ENCODE assay signal across 8 mouse cellular contexts in the genomic region with DNA sequence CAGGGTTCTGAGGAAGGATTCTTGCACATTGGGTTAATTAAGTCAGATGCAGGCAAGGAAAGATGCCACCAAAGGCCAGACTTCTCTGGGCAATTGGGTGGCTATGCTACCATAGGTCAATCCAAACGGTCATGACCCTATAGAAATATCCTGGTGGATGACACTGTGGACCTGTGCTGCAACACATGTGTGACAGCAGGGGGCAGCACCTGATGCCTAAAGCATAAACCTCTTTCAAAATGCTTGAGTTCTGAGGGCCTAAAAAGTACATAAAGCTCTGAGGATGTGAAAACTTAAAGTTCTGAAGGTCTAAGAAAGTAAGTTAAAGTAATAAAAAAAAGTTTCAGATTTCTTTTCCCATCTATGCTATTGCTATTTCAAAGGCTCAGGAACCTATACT. TPM values are rescaled to one million over a fixed set of nuclear protein-coding genes. Genes with fewer than 3 reads are reported as not detected.
A peak's percentile ranks its signal among the peaks of the same experiment; 100 is the strongest.
DNase-seq lines count a peak whose midpoint lies in the region; ATAC-seq and TF ChIP-seq lines count a peak whose summit lies in the region.

No protein-coding gene starts in this region.

- no peak overlapping the region for H3K4me2 ChIP-seq in heart, embryonic 12.5 days
- H3K4me2 ChIP-seq in liver, embryonic 15.5 days, result no peak overlapping the region

- ATAC-seq in heart, embryonic 12.5 days (ENCODE audit: insufficient number of reproducible peaks, low FRiP score), result no peak
- 0 out of 2 replicates have a peak, but pooled peaks have one; percentile 25 for ATAC-seq in liver, embryonic 15.5 days (ENCODE audit: insufficient read depth)

- peak; percentile 52 to 73 for DNase-seq in heart, postnatal 10 days
- DNase-seq in A20 (ENCODE audit: low read depth, low spot score) (peak; percentile 45), MEL (ENCODE audit: low read depth, low spot score) (peak; percentile 58)
- DNase-seq in embryo, embryonic 9.5 days (ENCODE audit: extremely low spot score), result peak; percentile 41
- peak; percentile 26 for DNase-seq in telencephalon, adult 2 months (ENCODE audit: low read depth, low spot score)
- DNase-seq in frontal cortex, postnatal 25 days (ENCODE audit: low spot score in 2 of 2), result no peak

- no peak for TF ChIP-seq POLR2A in MEL (IDR thresholded peaks at IDR 0.05; ENCODE audit: control insufficient read depth in 1 of 2, insufficient read depth in 1 of 2, low read depth in 1 of 2, low read length in 2 of 2, poor library complexity in 1 of 2)

- TF ChIP-seq EP300 in MEL (IDR thresholded peaks at IDR 0.05; ENCODE audit: low read depth in 1 of 2, low read length in 2 of 2), result no peak

- H3K4me3 ChIP-seq in heart, embryonic 12.5 days, result no peak overlapping the region
- H3K4me3 ChIP-seq in MEL (ENCODE audit: control insufficient read depth in 1 of 2, insufficient read depth in 1 of 2, low read depth in 2 of 2, low read length in 2 of 2), result no peak overlapping the region
- H3K4me3 ChIP-seq in liver, embryonic 15.5 days (replicated peaks), result no peak overlapping the region

- no peaks in the 10 kb centered on the region for H3K27me3 ChIP-seq in heart, embryonic 12.5 days (replicated peaks)
- H3K27me3 ChIP-seq in MEL (ENCODE audit: control insufficient read depth in 1 of 2, insufficient read depth in 2 of 2, low read length in 2 of 2), result no peaks in the 10 kb centered on the region
- H3K27me3 ChIP-seq in liver, embryonic 15.5 days, result no peaks in the 10 kb centered on the region

- peak; percentile 42 for TF ChIP-seq RAD21 in MEL (IDR thresholded peaks at IDR 0.05; ENCODE audit: low read depth, low read length)

- H3K9ac ChIP-seq in heart, embryonic 12.5 days, result no peak overlapping the region
- no peak overlapping the region for H3K9ac ChIP-seq in MEL (ENCODE audit: control insufficient read depth, low read depth, low read length, poor library complexity, severe bottlenecking)
- no peak overlapping the region for H3K9ac ChIP-seq in liver, embryonic 15.5 days

- TF ChIP-seq CTCF in MEL (IDR thresholded peaks at IDR 0.05 in 2 of 3, conservative IDR thresholded peaks at IDR 0.05 in 1 of 3; ENCODE audit: control insufficient read depth in 1 of 3, insufficient read depth in 1 of 3, low read depth in 2 of 3, low read length in 3 of 3, poor library complexity in 1 of 3, severe bottlenecking in 1 of 3), result peak; percentile 72 to 74 (median 73)

- intact Hi-C loops in heart, postnatal 10 days (cut with DNase I), result loop anchor here (2.0 kb wide), 4 partner anchors 20 to 82 kb away; a partner anchor contains a TSS

- no peak overlapping the region for H3K27ac ChIP-seq in heart, embryonic 12.5 days (ENCODE audit: poor library complexity, severe bottlenecking)
- H3K27ac ChIP-seq in MEL (ENCODE audit: control insufficient read depth, low read depth, low read length), result no peak overlapping the region
- no peak overlapping the region for H3K27ac ChIP-seq in liver, embryonic 15.5 days (replicated peaks)

- H3K9me3 ChIP-seq in heart, embryonic 12.5 days (replicated peaks), result no peaks in the 10 kb centered on the region
- H3K9me3 ChIP-seq in MEL (replicated peaks; ENCODE audit: insufficient read depth, low read length), result no peaks in the 10 kb centered on the region
- H3K9me3 ChIP-seq in liver, embryonic 15.5 days (replicated peaks), result no peaks in the 10 kb centered on the region

- H3K79me2 ChIP-seq in MEL (ENCODE audit: control insufficient read depth, insufficient read depth, low read length, poor library complexity), result no peaks in the 10 kb centered on the region

- 61% methylated on average over 1 of the region's 1 CpGs for WGBS in heart, embryonic 12.5 days
- 54% methylated on average over 1 of the region's 1 CpGs for WGBS in liver, embryonic 15.5 days (ENCODE audit: insufficient replicate concordance)

- peaks cover 26% of the 10 kb centered on the region for H3K36me3 ChIP-seq in heart, embryonic 12.5 days
- peaks cover 0 to 4% of the 10 kb centered on the region in 2 experiments; a peak in 2 of 4 replicates for H3K36me3 ChIP-seq in MEL (ENCODE audit: control insufficient read depth in 1 of 2, insufficient read depth in 2 of 2, low read length in 2 of 2)
- H3K36me3 ChIP-seq in liver, embryonic 15.5 days (replicated peaks), result peaks cover 49% of the 10 kb centered on the region

- peaks cover 23% of the 10 kb centered on the region for H3K4me1 ChIP-seq in heart, embryonic 12.5 days (replicated peaks)
- no peaks in the 10 kb centered on the region for H3K4me1 ChIP-seq in MEL (ENCODE audit: control insufficient read depth in 1 of 2, insufficient read depth in 2 of 2, low read length in 2 of 2)
- H3K4me1 ChIP-seq in liver, embryonic 15.5 days (replicated peaks), result peaks cover 24% of the 10 kb centered on the region

TF ChIP-seq in MEL, 35 proteins besides CTCF, POLR2A, EP300 and RAD21:
- no peak for TF ChIP-seq USF1 (IDR thresholded peaks at IDR 0.05; ENCODE audit: low read depth, low read length)
- peak; percentile 67 for TF ChIP-seq SMC3 (IDR thresholded peaks at IDR 0.05; ENCODE audit: low read depth, low read length)

RNA-seq across cellular contexts. Expression of a gene that starts 44.3 kb away (rescaled TPM):
- total RNA-seq in heart, postnatal 10 days (2021), result 10 to 100 TPM; 39.4 to 43.2 TPM
- polyA plus RNA-seq in heart, embryonic 12.5 days (2016; fragmentation: Nextera tagmentation; extraction: Ambion mirVana), result 42.7 and 43.6 TPM in 2 replicates
- 33.6 and 33.9 TPM in 2 replicates for total RNA-seq in MEL (2012; rRNA removed)
- polyA plus RNA-seq in MEL (2012; ENCODE audit: insufficient read depth in 1 of 2, insufficient read length in 2 of 2, low read depth in 1 of 2, low replicate concordance in 2 of 2, missing spikeins in 1 of 2), result 10 to 100 TPM in 1 of 2 experiments, not detected in 1; 45.2 TPM
- polyA plus RNA-seq in liver, embryonic 15.5 days (2015; fragmentation: Nextera tagmentation; extraction: Ambion mirVana), result 66.1 and 70.2 TPM in 2 replicates

Comparison
In these comparisons a context has a peak if more than half of its experiments do, and no peak if none do; other contexts are left out.
1. DNase-seq: peak in heart, postnatal 10 days (2 of 2), A20 (single experiment), MEL (single experiment), embryo, embryonic 9.5 days (single experiment) and telencephalon, adult 2 months (single experiment); none in frontal cortex, postnatal 25 days (0 of 2).